Mouse (Mus musculus) embryo, embryonic 10 days (tissue): Measurements from ENCODE around the gene Timp4.
A peak's percentile ranks its signal among the peaks of the same experiment; 100 is the strongest.
"Not testable (repeated sequence)": the region's sequence is repeated elsewhere in the genome, so short reads cannot be mapped to it uniquely, and the experiment has no call there.

ENCODE experiments used
- DNase-seq: peaks from one replicate; pipeline ENCODE4 v3.0.0-alpha.2; 2015; ENCODE audit warnings: low spot score

Gene Timp4

GRCm38 (mm10) chr6:115251531-115251985 is 447 bp downstream of the Timp4 start:
- DNase-seq, result peak; percentile 9

GRCm38 (mm10) chr6:115245500-115246058 is 6.4 kb downstream of the Timp4 start:
- no peak for DNase-seq

- DNase-seq, result no peak
Observed at GRCm38 (mm10) chr6:115244222-115244621, 7.8 kb downstream of the Timp4 start.

GRCm38 (mm10) chr6:115241939-115242338 is 10.1 kb downstream of the Timp4 start:
- no peak for DNase-seq

- DNase-seq, result no peak
Observed at GRCm38 (mm10) chr6:115241131-115241699, 10.8 kb downstream of the Timp4 start.

GRCm38 (mm10) chr6:115240431-115240830 is 11.6 kb downstream of the Timp4 start:
- not testable (repeated sequence) for DNase-seq

GRCm38 (mm10) chr6:115239335-115239734 is 12.7 kb downstream of the Timp4 start:
- no peak for DNase-seq

- DNase-seq, result no peak
Observed at GRCm38 (mm10) chr6:115238031-115239027, 13.7 kb downstream of the Timp4 start.

- no peak for DNase-seq
Observed at GRCm38 (mm10) chr6:115232562-115232961, 19.4 kb downstream of the Timp4 start.

- DNase-seq, result no peak
Observed at GRCm38 (mm10) chr6:115231836-115232235, 20.2 kb downstream of the Timp4 start.

- no peak for DNase-seq
Observed at GRCm38 (mm10) chr6:115230557-115230956, 21.4 kb downstream of the Timp4 start.

- peak; percentile 88 for DNase-seq
Observed at GRCm38 (mm10) chr6:115227529-115227928, 24.5 kb downstream of the Timp4 start.

- no peak for DNase-seq
Observed at GRCm38 (mm10) chr6:115227043-115227442, 25.0 kb downstream of the Timp4 start, which contains the start of gene Gm17482. TSS of gene Gm17482 (plus strand) at chr6:115227343.

- no peak for DNase-seq
Observed at GRCm38 (mm10) chr6:115225519-115225918, 26.5 kb downstream of the Timp4 start.

GRCm38 (mm10) chr6:115221215-115221641 is 30.8 kb downstream of the Timp4 start:
- no peak for DNase-seq

GRCm38 (mm10) chr6:115213129-115213528 is 38.9 kb downstream of the Timp4 start:
- DNase-seq, result no peak

GRCm38 (mm10) chr6:115212132-115212903 is 39.7 kb downstream of the Timp4 start:
- DNase-seq, result no peak

GRCm38 (mm10) chr6:115210820-115211219 is 41.2 kb downstream of the Timp4 start:
- DNase-seq, result no peak

GRCm38 (mm10) chr6:115210187-115210586 is 41.8 kb downstream of the Timp4 start:
- no peak for DNase-seq

GRCm38 (mm10) chr6:115203029-115203428 is 49.0 kb downstream of the Timp4 start:
- DNase-seq, result no peak

- no peak for DNase-seq
Observed at GRCm38 (mm10) chr6:115200753-115201152, 51.3 kb downstream of the Timp4 start.
